Mouse (Mus musculus): ENCODE measurements around the gene Tmem217. TPM values are rescaled to one million over a fixed set of nuclear protein-coding genes. Genes with fewer than 3 reads are reported as not detected.
"Not testable (repeated sequence)": the region's sequence is repeated elsewhere in the genome, so short reads cannot be mapped to it uniquely, and the experiment has no call there.

Tmem217 gene
- polyA plus RNA-seq, 1 experiment from 2014 or later = 1.1 TPM

DNA sequence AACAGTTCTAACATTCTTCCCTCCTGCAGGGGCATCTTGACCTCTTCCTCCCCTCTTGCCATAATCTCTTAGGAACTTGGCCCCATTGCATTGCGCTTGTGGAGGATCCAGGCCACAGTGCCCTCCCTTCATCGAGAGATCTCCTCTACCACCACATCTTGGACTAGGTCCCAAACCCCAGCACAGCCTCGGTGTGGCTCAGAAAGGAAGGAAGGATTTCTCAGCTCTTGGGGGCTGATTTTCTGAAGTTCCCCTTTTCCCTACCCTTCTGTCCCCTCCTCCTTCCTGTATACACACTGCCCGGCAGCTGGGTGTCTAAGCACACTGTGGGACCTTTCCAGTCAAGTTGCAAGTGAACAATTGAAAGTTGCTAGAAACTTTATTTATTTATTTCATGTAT lies 54.2 kb downstream of the Tmem217 start:
- peaks cover 25% of the 10 kb centered on the region for H3K4me1 ChIP-seq
- no peak for DNase-seq (ENCODE audit: low spot score)
- peaks cover 30% of the 10 kb centered on the region for H3K36me3 ChIP-seq
- no peaks in the 10 kb centered on the region for H3K9me3 ChIP-seq (replicated peaks)
- H3K4me3 ChIP-seq = no peak overlapping the region
- peak overlapping the region; percentile 15; the same call in 1 of the 2 replicates for H3K27ac ChIP-seq (replicated peaks)
- WGBS = 61% methylated on average over 4 of the region's 4 CpGs
- peaks cover 10% of the 10 kb centered on the region for H3K27me3 ChIP-seq (ENCODE audit: low read depth, poor library complexity, severe bottlenecking)

DNA sequence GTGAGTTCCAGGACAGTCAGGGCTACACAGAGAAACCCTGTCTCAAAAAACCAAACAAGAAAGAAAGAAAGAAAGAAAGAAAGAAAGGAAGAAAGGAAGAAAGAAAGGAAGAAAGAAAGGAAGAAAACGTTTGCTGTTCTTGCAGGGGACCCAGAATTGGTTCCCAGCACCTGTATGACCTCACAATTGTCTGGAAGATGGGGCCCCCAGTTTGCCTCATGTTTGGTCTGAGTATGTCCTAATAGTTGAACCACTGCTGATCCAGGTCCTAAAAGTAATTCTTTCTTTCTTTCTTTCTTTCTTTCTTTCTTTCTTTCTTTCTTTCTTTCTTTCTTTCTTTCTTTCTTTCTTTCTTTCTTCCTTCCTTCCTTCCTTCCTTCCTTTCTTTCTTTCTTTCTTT lies 54.7 kb downstream of the Tmem217 start:
- not testable (repeated sequence) for H3K27ac ChIP-seq (replicated peaks); H3K4me3 ChIP-seq; H3K9me3 ChIP-seq (replicated peaks); DNase-seq (ENCODE audit: low spot score); H3K27me3 ChIP-seq (ENCODE audit: low read depth, poor library complexity, severe bottlenecking)
- 56% methylated on average over 1 of the region's 1 CpGs for WGBS
- Histone ChIP-seq H3K4me1 (peaks cover 23% of the 10 kb centered on the region), H3K36me3 (peaks cover 30% of the 10 kb centered on the region)

DNA sequence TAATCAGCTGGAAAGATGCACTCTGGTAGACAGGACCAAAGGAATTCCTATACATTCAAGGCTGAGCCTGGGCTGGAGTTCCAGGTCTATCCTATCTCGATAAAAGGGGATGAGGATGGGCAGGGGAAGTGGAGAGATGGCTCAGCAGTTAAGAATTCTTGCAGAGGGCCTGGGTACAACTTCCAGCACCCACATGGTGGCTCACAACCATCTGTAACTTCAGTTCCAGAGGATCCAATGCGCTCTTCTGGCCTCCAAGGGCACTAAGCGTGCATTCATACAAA lies 55.2 kb downstream of the Tmem217 start:
- no peak for DNase-seq (ENCODE audit: low spot score)
- WGBS = 89% methylated on average over 3 of the region's 3 CpGs
- no peak overlapping the region for H3K27ac ChIP-seq (replicated peaks)
- no peak overlapping the region for H3K4me3 ChIP-seq
- H3K9me3 ChIP-seq (replicated peaks) = no peaks in the 10 kb centered on the region
- peaks cover 30% of the 10 kb centered on the region for H3K36me3 ChIP-seq
- H3K4me1 ChIP-seq = peaks cover 24% of the 10 kb centered on the region
- peaks cover 2% of the 10 kb centered on the region for H3K27me3 ChIP-seq (ENCODE audit: low read depth, poor library complexity, severe bottlenecking)

DNA sequence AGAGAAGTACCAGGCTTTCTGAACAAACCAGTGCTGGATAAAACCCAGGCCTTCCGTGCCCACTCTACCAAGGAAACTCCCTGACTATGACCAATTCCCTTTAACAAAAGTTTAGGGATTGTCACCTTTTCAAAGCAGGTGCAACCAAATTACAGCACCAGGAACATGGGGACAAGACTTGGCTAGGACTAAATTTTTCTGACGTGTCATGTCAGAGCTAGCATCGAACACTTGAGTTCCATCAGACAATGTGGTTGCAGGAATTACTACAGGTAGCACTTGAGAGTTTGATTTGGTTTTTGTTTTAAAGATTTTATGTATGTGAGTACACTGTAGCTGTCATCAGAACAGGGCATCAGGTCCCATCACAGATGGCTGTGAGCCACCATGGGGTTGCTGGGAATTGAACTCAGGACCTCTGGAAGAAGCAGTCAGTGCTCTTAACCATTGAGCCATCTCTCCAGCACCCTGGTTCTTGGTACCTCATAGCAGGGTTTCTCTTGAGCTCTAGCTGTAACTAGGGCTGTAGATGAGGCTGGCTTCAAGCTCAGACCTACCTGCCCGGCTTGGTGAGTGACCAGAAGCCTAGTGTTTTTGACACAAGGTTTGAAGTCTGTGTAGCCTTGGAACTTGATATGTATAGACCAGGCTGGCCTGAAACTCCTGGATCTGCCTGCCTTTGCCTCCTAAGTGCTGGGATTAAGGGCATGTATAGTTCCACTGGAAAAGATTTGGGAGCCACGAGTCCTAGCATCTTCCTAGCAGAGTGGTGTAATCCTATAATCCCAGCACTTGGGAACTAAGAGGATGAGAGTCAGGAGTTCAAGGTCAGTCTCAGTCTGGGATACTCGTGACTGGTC lies 55.7 kb downstream of the Tmem217 start:
- Histone ChIP-seq H3K4me1 (peaks cover 29% of the 10 kb centered on the region), H3K36me3 (peaks cover 30% of the 10 kb centered on the region), H3K9me3 (replicated peaks) (no peaks in the 10 kb centered on the region), H3K27me3 (ENCODE audit: low read depth, poor library complexity, severe bottlenecking) (no peaks in the 10 kb centered on the region), H3K27ac (replicated peaks) (no peak overlapping the region), H3K4me3 (no peak overlapping the region)
- 78% methylated on average over 6 of the region's 6 CpGs for WGBS
- no peak for DNase-seq (ENCODE audit: low spot score)

DNA sequence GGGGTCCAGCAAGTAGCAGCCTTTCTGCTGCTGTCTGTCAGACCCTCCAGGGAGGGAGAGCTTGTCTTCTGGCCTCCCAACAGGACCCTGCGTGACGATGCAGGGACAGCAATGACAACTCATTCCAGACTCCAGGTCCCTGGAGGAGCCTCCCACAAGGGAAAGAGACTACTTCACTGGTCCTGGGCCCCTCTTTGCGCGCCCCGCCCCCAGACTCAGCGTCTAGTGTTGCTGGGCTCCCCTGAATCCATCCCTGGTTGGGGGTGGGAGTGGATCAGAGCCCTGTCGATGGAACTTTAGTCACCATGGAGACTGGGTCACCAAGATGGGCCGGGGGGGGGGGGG lies 57.5 kb downstream of the Tmem217 start:
- H3K27me3 ChIP-seq (ENCODE audit: low read depth, poor library complexity, severe bottlenecking) = no peaks in the 10 kb centered on the region
- 43% methylated on average over 7 of the region's 8 CpGs for WGBS
- peak overlapping the region; percentile 24; the same call in 1 of the 2 replicates for H3K4me3 ChIP-seq
- H3K4me1 ChIP-seq = peaks cover 44% of the 10 kb centered on the region
- peak overlapping the region; percentile 42; the same call in 1 of the 2 replicates for H3K27ac ChIP-seq (replicated peaks)
- no peaks in the 10 kb centered on the region for H3K9me3 ChIP-seq (replicated peaks)
- DNase-seq (ENCODE audit: low spot score) = no peak
- H3K36me3 ChIP-seq = peaks cover 30% of the 10 kb centered on the region

DNA sequence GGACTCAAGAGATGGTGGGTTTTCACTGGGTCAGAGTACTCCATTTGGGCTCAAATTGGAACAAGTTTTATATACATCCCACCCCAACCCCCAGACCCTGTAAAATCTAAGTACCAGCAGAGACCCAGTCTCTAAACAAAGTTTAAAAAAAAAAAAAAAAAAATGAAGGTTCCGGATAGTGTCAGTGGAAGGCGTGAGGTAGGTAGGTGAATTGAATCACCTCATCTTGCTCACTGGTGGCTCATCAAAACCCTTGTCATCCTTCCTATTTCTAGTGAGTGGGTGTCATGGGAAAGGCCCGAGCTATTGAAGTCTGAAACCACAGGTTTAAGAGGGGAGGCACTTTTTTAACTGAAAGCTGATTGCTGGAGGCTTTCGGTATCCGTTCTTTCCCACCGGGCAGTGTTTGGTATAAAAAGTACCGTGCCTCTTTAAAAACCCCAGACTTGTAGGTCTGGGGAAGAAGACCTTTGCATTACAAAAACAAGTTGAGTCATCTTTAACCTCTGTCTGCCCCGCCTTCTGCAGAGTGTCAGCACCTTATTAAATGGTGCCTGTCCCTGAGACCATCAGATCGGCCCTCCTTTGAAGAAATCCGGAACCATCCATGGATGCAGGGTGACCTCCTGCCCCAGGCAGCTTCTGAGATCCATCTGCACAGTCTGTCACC lies 58.0 kb downstream of the Tmem217 start:
- 71% methylated on average over 10 of the region's 10 CpGs for WGBS
- peak overlapping the region; percentile 80 for H3K4me3 ChIP-seq
- H3K4me1 ChIP-seq = peaks cover 50% of the 10 kb centered on the region
- no peak for DNase-seq (ENCODE audit: low spot score)
- H3K27ac ChIP-seq (replicated peaks) = peak overlapping the region; percentile 98; the same call in 1 of the 2 replicates
- no peaks in the 10 kb centered on the region for H3K9me3 ChIP-seq (replicated peaks)
- peaks cover 30% of the 10 kb centered on the region for H3K36me3 ChIP-seq
- no peaks in the 10 kb centered on the region for H3K27me3 ChIP-seq (ENCODE audit: low read depth, poor library complexity, severe bottlenecking)

DNA sequence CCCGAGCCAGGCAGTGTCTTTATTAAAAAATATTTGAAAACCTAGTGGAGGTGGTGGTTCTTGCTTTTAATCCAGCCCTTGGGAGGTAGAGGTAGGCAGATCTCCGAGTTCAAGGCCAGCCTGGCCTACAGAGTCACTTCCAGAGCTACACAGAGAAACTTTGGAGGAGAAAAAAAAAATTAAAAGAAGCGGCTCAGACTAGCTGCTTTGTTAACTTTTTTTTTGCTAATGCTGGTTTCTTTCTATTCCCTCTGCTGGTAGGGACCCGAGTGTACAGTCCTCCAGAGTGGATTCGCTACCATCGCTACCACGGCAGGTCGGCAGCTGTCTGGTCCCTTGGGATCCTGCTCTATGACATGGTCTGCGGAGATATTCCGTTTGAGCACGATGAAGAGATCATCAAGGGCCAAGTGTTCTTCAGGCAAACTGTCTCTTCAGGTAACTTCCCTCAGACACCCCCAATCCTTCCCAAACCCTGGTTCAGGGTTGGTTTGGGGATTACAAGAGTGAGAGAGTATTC lies 58.7 kb downstream of the Tmem217 start:
- H3K27me3 ChIP-seq (ENCODE audit: low read depth, poor library complexity, severe bottlenecking) = no peaks in the 10 kb centered on the region
- peaks cover 56% of the 10 kb centered on the region for H3K4me1 ChIP-seq
- peak overlapping the region; percentile 80 for H3K4me3 ChIP-seq
- H3K9me3 ChIP-seq (replicated peaks) = no peaks in the 10 kb centered on the region
- H3K27ac ChIP-seq (replicated peaks) = peak overlapping the region; percentile 98; the same call in 1 of the 2 replicates
- WGBS = 76% methylated on average over 11 of the region's 11 CpGs
- peaks cover 30% of the 10 kb centered on the region for H3K36me3 ChIP-seq
- DNase-seq (ENCODE audit: low spot score) = no peak

DNA sequence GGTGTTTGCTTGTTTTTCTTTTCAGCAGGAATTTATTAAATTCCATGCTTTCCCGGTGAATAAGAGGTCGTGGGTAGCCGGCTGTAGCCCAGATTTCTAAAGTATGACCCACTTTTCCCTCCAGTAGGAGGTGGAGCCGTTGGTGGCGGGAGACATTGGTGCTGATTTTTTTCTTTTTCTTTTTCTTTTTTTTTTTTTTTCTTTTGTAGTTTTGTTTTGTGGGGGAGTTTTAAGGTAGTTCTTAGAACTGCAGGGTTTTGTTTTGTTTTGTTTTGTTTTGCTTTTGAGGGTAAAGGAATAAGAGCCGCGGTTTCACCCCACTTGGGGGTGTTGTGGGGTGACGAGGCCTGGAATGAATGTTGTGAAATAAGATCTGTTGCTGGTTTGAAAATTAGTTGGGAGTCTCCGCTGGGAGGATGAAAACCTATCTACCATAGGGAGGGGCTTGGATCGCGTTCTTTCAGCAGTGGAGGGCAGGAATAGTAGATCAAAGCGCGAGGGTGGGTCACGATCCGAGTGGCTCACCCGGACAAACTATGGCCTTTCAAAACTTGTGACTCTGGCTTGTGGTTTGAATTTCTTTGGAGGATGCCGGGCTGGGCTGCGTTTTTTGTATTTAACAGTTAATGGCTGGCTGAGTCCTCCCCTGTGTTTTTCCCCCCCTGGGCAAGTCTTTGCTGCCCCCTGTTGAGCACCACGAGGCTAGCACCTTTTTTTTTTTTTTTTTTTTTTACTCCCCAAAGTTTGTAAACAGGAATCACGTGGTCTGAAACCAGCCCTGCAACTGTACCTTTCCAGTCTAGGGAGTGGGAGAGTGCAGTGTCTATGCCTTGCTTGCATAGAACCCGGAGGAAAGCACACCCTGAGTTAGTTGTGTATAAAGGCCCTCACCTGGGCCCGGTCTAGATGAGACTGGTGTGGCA lies 59.7 kb downstream of the Tmem217 start:
- 1% methylated on average over 22 of the region's 22 CpGs for WGBS
- DNase-seq (ENCODE audit: low spot score) = peak; percentile 72
- no peaks in the 10 kb centered on the region for H3K9me3 ChIP-seq (replicated peaks)
- H3K27ac ChIP-seq (replicated peaks) = peak overlapping the region; percentile 98
- peaks cover 60% of the 10 kb centered on the region for H3K4me1 ChIP-seq
- H3K27me3 ChIP-seq (ENCODE audit: low read depth, poor library complexity, severe bottlenecking) = no peaks in the 10 kb centered on the region
- peak overlapping the region; percentile 80 for H3K4me3 ChIP-seq
- peaks cover 30% of the 10 kb centered on the region for H3K36me3 ChIP-seq

DNA sequence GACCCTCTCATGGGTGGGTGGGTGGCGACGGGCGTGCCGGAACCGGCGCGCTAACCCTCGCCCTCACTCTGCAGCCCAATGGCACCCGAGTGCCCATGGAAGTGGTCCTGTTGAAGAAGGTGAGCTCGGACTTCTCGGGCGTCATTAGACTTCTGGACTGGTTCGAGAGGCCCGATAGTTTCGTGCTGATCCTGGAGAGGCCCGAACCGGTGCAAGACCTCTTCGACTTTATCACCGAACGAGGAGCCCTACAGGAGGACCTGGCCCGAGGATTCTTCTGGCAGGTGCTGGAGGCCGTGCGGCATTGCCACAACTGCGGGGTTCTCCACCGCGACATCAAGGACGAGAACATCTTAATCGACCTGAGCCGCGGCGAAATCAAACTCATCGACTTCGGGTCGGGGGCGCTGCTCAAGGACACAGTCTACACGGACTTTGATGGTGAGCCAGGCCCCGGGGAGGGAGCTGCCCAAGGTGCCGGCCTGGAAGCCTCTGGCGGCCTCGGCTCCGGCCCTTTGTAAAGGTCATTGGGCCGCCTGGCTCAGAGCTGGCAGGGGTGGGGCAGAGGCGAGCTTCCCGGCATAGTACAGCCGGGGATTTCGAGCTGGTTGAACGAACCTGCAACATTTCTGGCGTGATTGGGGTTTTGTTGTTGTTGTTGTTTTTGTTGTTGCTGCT lies 60.5 kb downstream of the Tmem217 start:
- Histone ChIP-seq H3K27ac (replicated peaks) (peak overlapping the region; percentile 98), H3K4me1 (peaks cover 60% of the 10 kb centered on the region), H3K27me3 (ENCODE audit: low read depth, poor library complexity, severe bottlenecking) (no peaks in the 10 kb centered on the region), H3K36me3 (peaks cover 29% of the 10 kb centered on the region), H3K4me3 (peak overlapping the region; percentile 80), H3K9me3 (replicated peaks) (no peaks in the 10 kb centered on the region)
- under 1% methylated on average over 48 of the region's 48 CpGs for WGBS
- peak; percentile 74 for DNase-seq (ENCODE audit: low spot score)

DNA sequence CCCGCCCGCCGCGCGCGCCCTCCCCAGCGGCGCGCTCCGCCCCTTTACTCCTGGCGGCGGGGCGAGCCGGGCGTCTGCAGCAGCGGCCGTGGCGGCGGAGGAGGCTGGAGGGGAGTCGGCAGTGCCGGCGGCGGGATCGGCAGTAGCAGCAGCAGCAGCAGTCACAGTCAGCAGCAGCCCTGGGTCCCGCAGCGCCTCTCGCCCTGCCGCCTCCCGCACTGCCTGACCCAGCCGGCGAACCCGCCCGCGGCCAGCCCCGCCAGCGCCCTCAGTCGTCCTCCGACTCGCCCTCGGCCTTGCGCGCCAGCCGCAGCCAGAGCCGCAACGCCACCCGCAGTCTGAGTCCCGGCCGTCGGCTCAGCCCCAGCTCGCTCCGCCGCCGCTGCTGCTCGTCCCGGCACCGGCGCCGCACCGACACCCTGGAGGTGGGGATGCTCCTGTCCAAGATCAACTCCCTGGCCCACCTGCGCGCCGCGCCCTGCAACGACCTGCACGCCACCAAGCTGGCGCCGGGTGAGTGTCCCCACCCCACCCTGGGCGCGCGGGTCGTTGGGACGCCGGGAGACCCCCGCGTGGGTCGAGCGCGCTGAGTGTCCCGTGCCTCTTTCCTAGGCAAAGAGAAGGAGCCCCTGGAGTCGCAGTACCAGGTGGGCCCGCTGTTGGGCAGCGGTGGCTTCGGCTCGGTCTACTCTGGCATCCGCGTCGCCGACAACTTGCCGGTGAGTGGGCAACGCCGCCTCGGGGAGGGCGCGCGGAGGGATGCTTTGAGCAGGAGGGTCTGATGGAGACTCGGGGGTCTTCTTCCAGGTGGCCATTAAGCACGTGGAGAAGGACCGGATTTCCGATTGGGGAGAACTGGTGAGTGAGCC lies 61.2 kb downstream of the Tmem217 start, which contains the start of gene Pim1:
TSS of gene Pim1 (plus strand) at position 41 of the 869 bp plus-strand sequence.
- no peak for DNase-seq (ENCODE audit: low spot score)
- Histone ChIP-seq H3K27me3 (ENCODE audit: low read depth, poor library complexity, severe bottlenecking) (no peaks in the 10 kb centered on the region), H3K4me3 (peak within 1 kb of the TSS; percentile 80), H3K36me3 (peaks cover 21% of the 10 kb centered on the region), H3K27ac (replicated peaks) (peak within 1 kb of the TSS; percentile 98), H3K9me3 (replicated peaks) (no peaks in the 10 kb centered on the region), H3K4me1 (peaks cover 60% of the 10 kb centered on the region)
- under 1% methylated on average over 90 of the region's 99 CpGs for WGBS

DNA sequence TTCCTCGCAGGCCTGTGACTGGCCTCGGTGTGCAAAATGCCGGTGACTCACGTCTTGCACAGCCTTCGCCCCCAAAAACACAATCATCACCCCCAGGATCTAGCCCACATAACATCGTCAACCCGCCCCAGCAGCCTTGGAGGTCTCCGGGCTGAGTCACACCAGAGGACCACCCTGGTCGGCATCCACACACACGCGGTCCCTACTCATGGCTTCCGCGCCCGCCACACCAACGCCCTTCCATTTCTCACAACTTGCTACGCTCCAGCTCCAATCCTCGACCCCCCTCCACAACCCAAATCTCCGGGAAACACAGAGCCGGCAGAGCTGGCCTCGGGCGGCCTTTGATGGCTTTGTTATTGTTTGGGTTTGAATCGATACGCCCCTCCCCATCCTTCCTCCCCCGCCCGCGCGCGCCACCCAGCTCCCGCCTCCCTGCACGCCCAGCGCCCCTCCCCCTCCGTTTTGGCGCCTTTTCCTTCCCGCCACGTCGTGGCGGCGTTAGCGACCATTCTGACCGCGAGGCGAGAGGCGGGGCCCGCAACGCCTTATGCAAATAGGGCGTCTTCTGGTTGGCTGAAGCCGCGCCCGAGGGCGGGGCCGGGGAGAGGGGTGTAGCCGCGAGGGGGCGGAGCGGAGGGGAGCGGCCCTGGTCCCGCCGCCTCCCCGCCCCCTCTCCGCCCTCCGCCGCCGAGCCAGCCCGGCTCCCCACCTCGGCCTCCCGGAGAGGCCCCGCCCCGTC lies 62.0 kb downstream of the Tmem217 start:
- DNase-seq (ENCODE audit: low spot score) = peak; percentile 100
- Histone ChIP-seq H3K4me1 (peaks cover 60% of the 10 kb centered on the region), H3K27me3 (ENCODE audit: low read depth, poor library complexity, severe bottlenecking) (no peaks in the 10 kb centered on the region), H3K36me3 (peaks cover 19% of the 10 kb centered on the region), H3K4me3 (peak overlapping the region; percentile 80), H3K9me3 (replicated peaks) (no peaks in the 10 kb centered on the region), H3K27ac (replicated peaks) (peak overlapping the region; percentile 98)
- under 1% methylated on average over 68 of the region's 68 CpGs for WGBS
